Mouse (Mus musculus) lung, adult 2 months (tissue): ENCODE results near the gene Mgea5.

Source experiments
- CTCF ChIP-seq: fragments of 200-500 bp; IDR thresholded peaks from 2 replicates; pipeline ENCODE4 v1.5.1; 2011; ENCODE audit warnings: mild to moderate bottlenecking, low read length, control low read depth; ENCODE audit not compliant: insufficient read depth
- POLR2A ChIP-seq: fragments of 200-500 bp; IDR thresholded peaks from 2 replicates; pipeline ENCODE4 v1.6.1; 2011; ENCODE audit warnings: low read depth, mild to moderate bottlenecking, control low read depth, low read length, borderline replicate concordance; ENCODE audit errors: extremely low read depth

DNA sequence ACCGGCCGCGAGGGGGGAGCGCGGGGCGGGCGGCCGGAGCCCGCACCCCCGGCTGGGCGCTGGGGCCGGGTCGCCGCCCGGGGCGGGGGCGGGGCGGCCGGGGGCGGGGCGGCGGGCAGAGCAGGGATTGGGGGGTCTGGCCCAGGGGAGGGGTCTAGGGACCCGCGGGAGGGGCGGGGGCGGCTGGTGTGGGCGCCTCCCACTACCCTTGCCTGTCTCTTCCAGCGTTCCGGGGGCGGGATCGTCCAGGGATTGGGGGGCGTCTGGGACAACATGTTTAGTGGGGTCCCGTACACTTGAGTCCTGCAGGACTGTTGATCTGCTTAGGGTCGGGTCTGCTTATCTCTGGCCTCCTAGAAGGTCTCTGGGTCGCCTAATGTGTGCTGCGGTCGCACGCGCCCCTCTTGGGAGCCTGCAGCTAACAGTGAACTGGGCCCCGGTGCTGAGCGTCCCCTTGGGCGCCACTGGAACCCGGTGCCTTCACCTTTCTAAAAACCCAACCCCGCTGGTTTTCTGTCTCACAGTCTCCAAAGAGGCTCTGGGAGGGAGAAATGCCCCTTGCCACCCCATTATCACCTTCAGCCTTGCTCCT lies 40.6 kb downstream of the Mgea5 start:
- TF ChIP-seq CTCF (no peak), POLR2A (no peak)
